Mouse (Mus musculus) lung, postnatal 0 days (tissue): ENCODE results near the gene Gnao1. TPM values are rescaled to one million over a fixed set of nuclear protein-coding genes. Genes with fewer than 3 reads are reported as not detected.
A peak's percentile ranks its signal among the peaks of the same experiment; 100 is the strongest.

Source experiments
- ATAC-seq: fragments of 200-750 bp; cut with Nextera tagmentation; 2 replicates; pipeline ENCODE4 v1.8.0; 2017; ENCODE audit warnings: moderate library complexity
- DNase-seq: peaks from one replicate; pipeline ENCODE4 v3.0.0-alpha.2; 2016; ENCODE audit warnings: low spot score
- H3K27ac ChIP-seq: fragments of 300-500 bp; sonication (generic); 2 replicates; pipeline ENCODE4 v1.5.1; 2014; ENCODE audit warnings: antibody characterized with exemption, mild to moderate bottlenecking, low read length, mixed read lengths
- H3K27me3 ChIP-seq: fragments of 300-500 bp; sonication (generic); replicated peaks from 2 replicates; pipeline ENCODE4 v1.6.1; 2014; ENCODE audit warnings: low read length, mixed read lengths; ENCODE audit not compliant: insufficient read depth
- H3K36me3 ChIP-seq: fragments of 300-500 bp; sonication (generic); 2 replicates; pipeline ENCODE4 v1.6.1; 2014; ENCODE audit warnings: low read length, mixed read lengths; ENCODE audit not compliant: insufficient read depth
- H3K4me1 ChIP-seq: fragments of 300-500 bp; sonication (generic); 2 replicates; pipeline ENCODE4 v1.6.1; 2014; ENCODE audit warnings: antibody characterized with exemption, low read depth, low read length, mixed read lengths; ENCODE audit not compliant: insufficient read depth
- H3K4me2 ChIP-seq: fragments of 300-500 bp; sonication (generic); replicated peaks from 2 replicates; pipeline ENCODE4 v1.6.1; 2014; ENCODE audit warnings: low read depth, mild to moderate bottlenecking, low read length, moderate library complexity, mixed read lengths
- H3K4me3 ChIP-seq: fragments of 300-500 bp; sonication (generic); 2 replicates; pipeline ENCODE4 v1.5.1; 2014; ENCODE audit warnings: low read depth, low read length
- H3K9ac ChIP-seq: fragments of 300-500 bp; sonication (generic); replicated peaks from 2 replicates; pipeline ENCODE4 v1.6.1; 2014; ENCODE audit warnings: low read depth, mild to moderate bottlenecking
- H3K9me3 ChIP-seq: fragments of 300-500 bp; sonication (generic); 2 replicates; pipeline ENCODE4 v1.6.1; 2016; ENCODE audit warnings: low read length, mixed read lengths
- CTCF ChIP-seq: IDR thresholded peaks from 2 replicates; pipeline ENCODE4 v1.5.1; 2016; ENCODE audit warnings: antibody characterized with exemption, mild to moderate bottlenecking
- EP300 ChIP-seq: IDR thresholded peaks from 2 replicates; pipeline ENCODE4 v1.6.1; 2016; ENCODE audit warnings: antibody characterized with exemption, mild to moderate bottlenecking, control low read depth
- WGBS: fragments of 180-500 bp; shearing (Covaris S2); extraction: QIAGEN DNeasy Blood & Tissue Kit; methylation state at CpG from one replicate; pipeline ENCODE4 v1.1.7; 2014; 5-methylcytosine and 5-hydroxymethylcytosine counted together
- polyA plus RNA-seq: library from polyadenylated mRNA; unstranded; fragments of >200 nt; fragmentation: Nextera tagmentation; extraction: Ambion mirVana; gene quantifications from 2 replicates; pipeline ENCODE4 v1.2.1, GENCODE M21; 2015

The Gnao1 gene
- polyA plus RNA-seq, 1 experiment from 2014 or later: 5.9 TPM

- Histone ChIP-seq H3K9me3 (no peaks in the 10 kb centered on the region), H3K4me2 (no peak overlapping the region), H3K9ac (no peak overlapping the region), H3K4me3 (no peak overlapping the region), H3K36me3 (no peaks in the 10 kb centered on the region), H3K4me1 (no peaks in the 10 kb centered on the region), H3K27me3 (no peaks in the 10 kb centered on the region), H3K27ac (no peak overlapping the region)
- WGBS: 57% methylated on average over 3 of the region's 3 CpGs
- TF ChIP-seq EP300: no peak
- TF ChIP-seq CTCF: no peak
- DNase-seq (no peak), ATAC-seq (no peak)
These were observed 115.7 kb downstream of the Gnao1 start for GRCm38 (mm10) chr8:93925513-93925912.

DNA sequence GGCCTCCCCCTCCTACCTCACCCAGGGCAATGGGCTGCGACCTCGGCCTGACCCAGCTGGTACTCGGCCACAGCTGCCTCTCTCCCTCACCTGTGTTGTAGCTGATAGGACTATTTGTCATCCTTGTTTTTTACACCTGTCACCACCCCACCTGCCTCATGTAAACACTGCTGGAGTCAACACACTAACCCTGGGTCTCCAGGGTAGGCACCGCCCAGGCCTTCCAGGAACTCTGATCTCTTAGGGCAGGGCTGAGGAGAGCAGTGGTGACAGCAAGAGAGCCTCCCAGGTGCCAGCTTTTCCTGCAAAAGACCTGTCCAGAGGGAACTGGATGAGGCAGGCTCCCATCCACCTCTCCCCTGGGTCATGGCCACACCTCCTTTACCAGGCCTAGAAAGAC is 119.5 kb downstream of the Gnao1 start:
- Histone ChIP-seq H3K4me1 (no peaks in the 10 kb centered on the region), H3K9ac (no peak overlapping the region), H3K27me3 (no peaks in the 10 kb centered on the region), H3K27ac (no peak overlapping the region), H3K4me2 (no peak overlapping the region), H3K36me3 (no peaks in the 10 kb centered on the region), H3K4me3 (no peak overlapping the region), H3K9me3 (no peaks in the 10 kb centered on the region)
- TF ChIP-seq EP300 (no peak), CTCF (no peak)
- DNase-seq: no peak
- WGBS: 70% methylated on average over 4 of the region's 4 CpGs
- no peak for ATAC-seq

DNA sequence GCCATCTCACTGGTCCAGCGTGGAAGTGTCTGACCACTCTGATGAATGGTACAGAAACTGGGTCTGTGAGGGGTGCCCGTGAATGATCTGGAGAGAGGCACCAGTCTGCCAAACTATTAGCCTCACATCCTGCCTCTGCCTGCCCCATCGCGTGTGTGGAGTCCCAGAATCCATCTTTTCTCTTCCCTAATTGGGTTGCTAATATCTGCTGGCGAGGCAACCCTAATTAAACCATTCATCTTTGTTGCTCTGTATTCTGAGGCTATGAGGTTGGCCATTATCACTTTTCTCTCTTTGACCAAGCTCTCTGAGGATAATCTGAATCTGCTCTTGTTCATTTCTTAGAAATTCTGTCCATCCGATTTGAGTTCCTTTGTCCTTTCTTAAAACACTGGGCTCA is 121.6 kb downstream of the Gnao1 start:
- H3K36me3 ChIP-seq: no peaks in the 10 kb centered on the region
- TF ChIP-seq EP300: no peak
- no peak for TF ChIP-seq CTCF
- no peak overlapping the region for H3K27ac ChIP-seq
- ATAC-seq (no peak), DNase-seq (no peak)
- no peak overlapping the region for H3K4me2 ChIP-seq
- no peaks in the 10 kb centered on the region for H3K4me1 ChIP-seq
- WGBS: 81% methylated on average over 6 of the region's 6 CpGs
- no peak overlapping the region for H3K4me3 ChIP-seq
- no peaks in the 10 kb centered on the region for H3K9me3 ChIP-seq
- no peaks in the 10 kb centered on the region for H3K27me3 ChIP-seq
- H3K9ac ChIP-seq: no peak overlapping the region

GRCm38 (mm10) chr8:93932873-93933272 is 123.1 kb downstream of the Gnao1 start:
- ATAC-seq (peak; percentile 66), DNase-seq (peak; percentile 70)
- H3K9me3 ChIP-seq: no peaks in the 10 kb centered on the region
- no peak overlapping the region for H3K4me3 ChIP-seq
- no peak overlapping the region for H3K9ac ChIP-seq
- no peak overlapping the region for H3K27ac ChIP-seq
- H3K4me1 ChIP-seq: no peaks in the 10 kb centered on the region
- WGBS: 15% methylated on average over 6 of the region's 6 CpGs
- no peak overlapping the region for H3K4me2 ChIP-seq
- TF ChIP-seq EP300 (no peak), CTCF (peak; percentile 98)
- H3K27me3 ChIP-seq: no peaks in the 10 kb centered on the region
- no peaks in the 10 kb centered on the region for H3K36me3 ChIP-seq

- Histone ChIP-seq H3K27me3 (no peaks in the 10 kb centered on the region), H3K27ac (no peak overlapping the region), H3K4me3 (no peak overlapping the region), H3K36me3 (no peaks in the 10 kb centered on the region), H3K4me1 (no peaks in the 10 kb centered on the region), H3K4me2 (no peak overlapping the region), H3K9me3 (no peaks in the 10 kb centered on the region), H3K9ac (no peak overlapping the region)
- ATAC-seq (no peak), DNase-seq (no peak)
- TF ChIP-seq CTCF (no peak), EP300 (no peak)
- WGBS: 78% methylated on average over 2 of the region's 2 CpGs
These were observed 123.5 kb downstream of the Gnao1 start for GRCm38 (mm10) chr8:93933288-93933687.

GRCm38 (mm10) chr8:93938193-93938592 is 128.4 kb downstream of the Gnao1 start:
- H3K27me3 ChIP-seq: no peaks in the 10 kb centered on the region
- TF ChIP-seq EP300: no peak
- no peak for TF ChIP-seq CTCF
- H3K4me1 ChIP-seq: no peaks in the 10 kb centered on the region
- no peak overlapping the region for H3K9ac ChIP-seq
- DNase-seq: no peak
- H3K27ac ChIP-seq: no peak overlapping the region
- no peaks in the 10 kb centered on the region for H3K9me3 ChIP-seq
- H3K36me3 ChIP-seq: no peaks in the 10 kb centered on the region
- no peak for ATAC-seq
- no peak overlapping the region for H3K4me2 ChIP-seq
- 68% methylated on average over 3 of the region's 3 CpGs for WGBS
- no peak overlapping the region for H3K4me3 ChIP-seq
